Mouse (Mus musculus) mammary gland, adult 2 months (tissue): ENCODE data around the gene H2-Q7. TPM values are rescaled to one million over a fixed set of nuclear protein-coding genes. Genes with fewer than 3 reads are reported as not detected.

Experiments
- polyA plus RNA-seq: library from polyadenylated mRNA; depleted of rRNA; stranded (reverse); fragments of >200 nt; gene quantifications from 2 replicates; pipeline ENCODE4 v1.2.3, GENCODE M21; 2012; ENCODE audit warnings: low replicate concordance; rRNA removed

The H2-Q7 gene
- polyA plus RNA-seq, result 529 and 618 TPM in 2 replicates

DNA sequence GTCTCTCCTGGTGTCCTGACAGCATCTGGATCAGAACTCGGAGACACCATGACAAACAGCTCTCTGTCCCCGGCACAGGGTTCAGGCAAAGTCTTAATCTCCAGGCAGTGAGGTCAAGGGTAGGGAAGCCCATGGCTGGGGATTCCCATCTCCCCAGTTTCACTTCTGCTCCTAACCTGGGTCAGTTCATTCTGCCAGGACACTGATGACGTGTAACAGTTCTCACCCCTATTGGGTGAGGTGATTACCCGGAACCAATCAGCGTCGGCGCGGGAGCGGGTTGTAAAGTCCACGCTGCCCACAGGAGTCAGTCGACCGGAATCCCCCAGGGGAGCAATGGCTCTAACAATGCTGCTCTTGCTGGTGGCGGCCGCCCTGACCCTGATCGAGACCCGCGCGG is at the start of gene H2-Q7:
Gene H2-Q7 (plus strand): TSS at position 271 of the 400 bp plus-strand sequence.

DNA sequence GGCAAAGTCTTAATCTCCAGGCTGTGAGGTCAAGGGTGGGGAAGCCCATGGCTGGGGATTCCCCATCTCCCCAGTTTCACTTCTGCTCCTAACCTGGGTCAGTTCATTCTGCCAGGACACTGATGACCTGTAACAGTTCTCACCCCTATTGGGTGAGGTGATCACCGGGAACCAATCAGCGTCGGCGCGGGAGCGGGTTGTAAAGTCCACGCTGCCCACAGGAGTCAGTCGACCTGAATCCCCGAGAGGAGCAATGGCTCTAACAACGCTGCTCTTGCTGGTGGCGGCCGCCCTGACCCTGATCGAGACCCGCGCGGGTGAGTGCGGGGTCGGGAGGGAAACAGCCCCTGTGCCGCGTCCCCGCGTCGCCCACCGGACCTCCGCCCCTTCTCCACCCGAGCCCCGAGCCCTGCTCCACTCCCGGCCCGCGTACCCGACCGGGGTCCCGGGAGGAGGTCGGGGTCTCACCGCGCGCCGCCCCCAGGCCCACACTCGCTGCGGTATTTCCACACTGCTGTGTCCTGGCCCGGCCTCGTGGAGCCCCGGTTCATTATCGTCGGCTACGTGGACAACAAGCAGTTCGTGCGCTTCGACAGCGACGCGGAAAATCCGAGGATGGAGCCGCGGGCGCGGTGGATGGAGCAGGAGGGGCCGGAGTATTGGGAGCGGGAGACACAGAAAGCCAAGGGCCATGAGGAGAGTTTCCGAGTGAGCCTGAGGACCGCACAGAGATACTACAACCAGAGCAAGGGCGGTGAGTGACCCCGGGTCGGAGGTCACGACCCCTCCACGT is 14.1 kb upstream of the H2-Q7 start, which contains the start of gene H2-Q6:
Gene H2-Q6 (plus strand): TSS at position 227 of the 793 bp plus-strand sequence.

DNA sequence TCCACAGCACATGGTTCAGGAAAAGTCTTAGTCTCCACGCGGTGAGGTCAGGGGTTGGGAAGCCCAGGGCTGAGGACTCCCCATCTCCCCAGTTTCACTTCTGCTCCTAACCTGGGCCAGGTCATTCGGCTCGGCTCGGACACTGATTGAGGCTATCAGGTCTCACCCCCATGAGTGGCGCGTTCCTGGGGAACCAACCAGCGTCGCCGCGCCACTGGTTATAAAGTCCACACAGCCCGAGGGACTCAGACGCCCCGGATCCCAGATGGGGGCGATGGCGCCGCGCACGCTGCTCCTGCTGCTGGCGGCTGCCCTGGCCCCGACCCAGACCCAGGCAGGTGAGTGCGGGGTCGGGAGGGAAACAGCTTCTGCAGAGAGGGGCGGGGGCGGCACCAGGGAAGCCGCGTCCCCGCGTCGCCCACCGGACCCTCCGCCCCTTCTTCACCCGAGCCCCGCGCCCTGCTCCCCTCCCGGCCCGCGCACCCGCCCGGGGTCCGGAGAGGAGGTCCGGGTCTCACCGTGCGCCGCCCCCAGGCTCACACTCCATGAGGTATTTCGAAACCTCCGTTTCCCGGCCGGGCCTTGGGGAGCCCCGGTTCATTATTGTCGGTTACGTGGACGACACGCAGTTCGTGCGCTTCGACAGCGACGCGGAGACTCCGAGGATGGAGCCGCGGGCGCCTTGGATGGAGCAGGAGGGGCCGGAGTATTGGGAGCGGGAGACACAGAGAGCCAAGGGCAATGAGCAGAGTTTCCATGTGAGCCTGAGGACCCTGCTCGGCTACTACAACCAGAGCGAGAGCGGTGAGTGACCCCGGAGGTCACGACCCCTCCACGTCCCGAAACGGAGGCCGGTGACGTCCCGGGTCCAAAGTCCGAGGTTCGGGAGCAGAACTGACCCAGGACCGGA is 31.1 kb downstream of the H2-Q7 start, which contains the start of gene H2-Q10:
Gene H2-Q10 (plus strand): TSS at position 248 of the 910 bp plus-strand sequence.

Other genes starting within 250 kb of the H2-Q7 start
- gene Ltb, start 244.7 kb upstream of the H2-Q7 start, polyA plus RNA-seq, result 118 and 400 TPM in 2 replicates
- 7.1 and 9.9 TPM in 2 replicates for gene Tnf, start 237.1 kb upstream of the H2-Q7 start, polyA plus RNA-seq
- gene Lta, start 233.8 kb upstream of the H2-Q7 start, polyA plus RNA-seq, result 12.2 and 19.0 TPM in 2 replicates
- 0.80 and 4.0 TPM in 2 replicates for gene Gm16181, start 218.3 kb upstream of the H2-Q7 start, polyA plus RNA-seq
- gene Atp6v1g2, start 205.5 kb upstream of the H2-Q7 start, polyA plus RNA-seq, result 6.5 and 11.8 TPM in 2 replicates
- gene Nfkbil1, start 203.4 kb upstream of the H2-Q7 start, polyA plus RNA-seq, result 10.2 and 38.6 TPM in 2 replicates
- 265 and 272 TPM in 2 replicates for gene Ddx39b, start 197.4 kb upstream of the H2-Q7 start, polyA plus RNA-seq
- 1,785 and 2,234 TPM in 2 replicates for gene H2-D1, start 176.4 kb upstream of the H2-Q7 start, polyA plus RNA-seq
- 0.06 and 0.08 TPM in 2 replicates for gene H2-Q1, start 118.8 kb upstream of the H2-Q7 start, polyA plus RNA-seq
- 2.9 and 3.9 TPM in 2 replicates for gene H2-Q2, start 96.9 kb upstream of the H2-Q7 start, polyA plus RNA-seq
- gene H2-Q4, start 59.5 kb upstream of the H2-Q7 start, polyA plus RNA-seq, result 138 and 275 TPM in 2 replicates
- 123 and 169 TPM in 2 replicates for gene H2-Q6, start 14.3 kb upstream of the H2-Q7 start, polyA plus RNA-seq
- 195 and 217 TPM in 2 replicates for gene H2-Q10, start 30.9 kb downstream of the H2-Q7 start, polyA plus RNA-seq
- not detected in 2 replicates for gene Pou5f1, start 66.9 kb downstream of the H2-Q7 start, polyA plus RNA-seq
- gene Tcf19, start 77.7 kb downstream of the H2-Q7 start, polyA plus RNA-seq, result 9.0 and 13.1 TPM in 2 replicates
- 5.8 and 6.5 TPM in 2 replicates for gene Cchcr1, start 77.9 kb downstream of the H2-Q7 start, polyA plus RNA-seq
- gene Psors1c2, start 94.0 kb downstream of the H2-Q7 start, polyA plus RNA-seq, result 0.79 TPM in 1 of 2 replicates, not detected in the other
- 63.9 and 77.7 TPM in 2 replicates for gene Cdsn, start 113.0 kb downstream of the H2-Q7 start, polyA plus RNA-seq
- not detected in 2 replicates for gene 2300002M23Rik, start 128.3 kb downstream of the H2-Q7 start, polyA plus RNA-seq
- gene Sfta2, start 162.4 kb downstream of the H2-Q7 start, polyA plus RNA-seq, result not detected in 2 replicates
- not detected in 2 replicates for gene Gm9573, start 187.5 kb downstream of the H2-Q7 start, polyA plus RNA-seq
- gene Mucl3, start 204.5 kb downstream of the H2-Q7 start, polyA plus RNA-seq, result not detected in 2 replicates
- 29.6 and 63.8 TPM in 2 replicates for gene Vars2, start 228.4 kb downstream of the H2-Q7 start, polyA plus RNA-seq
- gene Gtf2h4, start 234.6 kb downstream of the H2-Q7 start, polyA plus RNA-seq, result 29.5 and 31.8 TPM in 2 replicates